Mouse (Mus musculus) limb, embryonic 12.5 days (tissue): ENCODE measurements around the gene Neurl4. TPM values are rescaled to one million over a fixed set of nuclear protein-coding genes. Genes with fewer than 3 reads are reported as not detected.
"Not testable (repeated sequence)": the region's sequence is repeated elsewhere in the genome, so short reads cannot be mapped to it uniquely, and the experiment has no call there.

Source experiments
- ATAC-seq: fragments of 200-750 bp; cut with Nextera tagmentation; 2 replicates; pipeline ENCODE4 v1.8.0; 2017; ENCODE audit warnings: low read depth, moderate TSS enrichment; ENCODE audit not compliant: insufficient number of reproducible peaks, insufficient read depth, low FRiP score, low TSS enrichment
- H3K27ac ChIP-seq: fragments of 300-500 bp; sonication (generic); 2 replicates; pipeline ENCODE4 v1.5.1; 2016; ENCODE audit warnings: mild to moderate bottlenecking, moderate library complexity
- H3K27me3 ChIP-seq: fragments of 300-500 bp; sonication (generic); 2 replicates; pipeline ENCODE4 v1.6.1; 2016; ENCODE audit warnings: mild to moderate bottlenecking, moderate library complexity
- H3K36me3 ChIP-seq: fragments of 300-500 bp; sonication (generic); 2 replicates; pipeline ENCODE4 v1.6.1; 2016; ENCODE audit warnings: mild to moderate bottlenecking, moderate library complexity
- H3K4me1 ChIP-seq: fragments of 300-500 bp; sonication (generic); replicated peaks from 2 replicates; pipeline ENCODE4 v1.6.1; 2016
- H3K4me2 ChIP-seq: fragments of 300-500 bp; sonication (generic); 2 replicates; pipeline ENCODE4 v1.6.1; 2016; ENCODE audit warnings: mild to moderate bottlenecking, moderate library complexity
- H3K4me3 ChIP-seq: fragments of 300-500 bp; sonication (generic); replicated peaks from 2 replicates; pipeline ENCODE4 v1.5.1; 2016; ENCODE audit warnings: mild to moderate bottlenecking
- H3K9ac ChIP-seq: fragments of 300-500 bp; sonication (generic); replicated peaks from 2 replicates; pipeline ENCODE4 v1.6.1; 2016; ENCODE audit warnings: mild to moderate bottlenecking, moderate library complexity
- H3K9me3 ChIP-seq: fragments of 300-500 bp; sonication (generic); 2 replicates; pipeline ENCODE4 v1.6.1; 2016; ENCODE audit warnings: mild to moderate bottlenecking, moderate library complexity
- WGBS: fragments of 180-500 bp; shearing (Covaris S2); methylation state at CpG from one replicate; pipeline ENCODE4 v1.1.7; 2016; 5-methylcytosine and 5-hydroxymethylcytosine counted together
- polyA plus RNA-seq: library from polyadenylated mRNA; unstranded; fragments of >200 nt; fragmentation: Nextera tagmentation; extraction: Ambion mirVana; gene quantifications from 2 replicates; pipeline ENCODE4 v1.2.1, GENCODE M21; 2016

Gene Neurl4
- polyA plus RNA-seq, 1 experiment from 2014 or later: 12.7 TPM

- Histone ChIP-seq H3K9me3 (no peaks in the 10 kb centered on the region), H3K36me3 (peaks cover 22% of the 10 kb centered on the region), H3K4me3 (peak overlapping the region; percentile 98), H3K4me1 (peaks cover 23% of the 10 kb centered on the region), H3K27me3 (no peaks in the 10 kb centered on the region), H3K27ac (peak overlapping the region; percentile 98), H3K4me2 (peak overlapping the region; percentile 87), H3K9ac (peak overlapping the region; percentile 65)
- ATAC-seq: no peak
- 3% methylated on average over 12 of the region's 12 CpGs for WGBS
Observed at GRCm38 (mm10) chr11:69922012-69922756, 21.3 kb downstream of the Neurl4 start.

DNA sequence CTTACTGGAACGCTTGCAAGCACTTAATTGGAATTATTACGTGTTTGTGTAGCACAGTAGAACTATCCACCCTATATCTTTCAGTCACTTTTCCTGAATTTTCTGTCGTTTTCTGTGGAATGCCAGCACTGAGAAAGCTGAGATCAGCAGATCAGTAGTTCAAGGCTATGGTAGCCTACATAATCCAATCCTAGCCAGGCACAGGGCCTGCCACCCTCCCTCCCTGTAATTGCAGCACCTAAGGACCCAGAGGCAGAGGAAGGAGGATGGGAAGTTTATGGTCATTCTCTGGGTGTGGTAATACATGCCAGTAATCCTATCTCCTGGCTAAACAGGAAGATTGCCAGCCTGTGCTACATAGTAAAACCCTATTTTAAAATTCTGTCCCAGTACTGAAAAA, 21.9 kb downstream of the Neurl4 start:
- Histone ChIP-seq H3K4me1 (peaks cover 22% of the 10 kb centered on the region), H3K4me2 (peak overlapping the region; percentile 87), H3K4me3 (no peak overlapping the region), H3K27ac (0 out of 2 replicates have a peak overlapping the region, but pooled peaks have one; percentile 30), H3K36me3 (peaks cover 16% of the 10 kb centered on the region), H3K9ac (no peak overlapping the region; the same call in 1 of the 2 replicates), H3K27me3 (no peaks in the 10 kb centered on the region), H3K9me3 (no peaks in the 10 kb centered on the region)
- WGBS: 66% methylated on average over 3 of the region's 3 CpGs
- ATAC-seq: no peak

GRCm38 (mm10) chr11:69927501-69927900, 26.6 kb downstream of the Neurl4 start:
- ATAC-seq: no peak; the same call in 1 of the 2 replicates
- H3K9ac ChIP-seq: no peak overlapping the region
- H3K36me3 ChIP-seq: no peaks in the 10 kb centered on the region
- WGBS: 94% methylated on average over 2 of the region's 2 CpGs
- H3K27ac ChIP-seq: no peak overlapping the region
- H3K4me2 ChIP-seq: no peak overlapping the region
- no peaks in the 10 kb centered on the region for H3K9me3 ChIP-seq
- H3K27me3 ChIP-seq: no peaks in the 10 kb centered on the region
- H3K4me3 ChIP-seq: no peak overlapping the region
- H3K4me1 ChIP-seq: peaks cover 5% of the 10 kb centered on the region; the same call in 1 of the 2 replicates

- Histone ChIP-seq H3K4me1 (no peaks in the 10 kb centered on the region), H3K9ac (no peak overlapping the region), H3K4me3 (no peak overlapping the region), H3K4me2 (no peak overlapping the region), H3K27ac (no peak overlapping the region), H3K27me3 (no peaks in the 10 kb centered on the region), H3K9me3 (no peaks in the 10 kb centered on the region), H3K36me3 (no peaks in the 10 kb centered on the region)
- 79% methylated on average over 4 of the region's 4 CpGs for WGBS
- no peak for ATAC-seq
Observed at GRCm38 (mm10) chr11:69929712-69930111, 28.8 kb downstream of the Neurl4 start.

DNA sequence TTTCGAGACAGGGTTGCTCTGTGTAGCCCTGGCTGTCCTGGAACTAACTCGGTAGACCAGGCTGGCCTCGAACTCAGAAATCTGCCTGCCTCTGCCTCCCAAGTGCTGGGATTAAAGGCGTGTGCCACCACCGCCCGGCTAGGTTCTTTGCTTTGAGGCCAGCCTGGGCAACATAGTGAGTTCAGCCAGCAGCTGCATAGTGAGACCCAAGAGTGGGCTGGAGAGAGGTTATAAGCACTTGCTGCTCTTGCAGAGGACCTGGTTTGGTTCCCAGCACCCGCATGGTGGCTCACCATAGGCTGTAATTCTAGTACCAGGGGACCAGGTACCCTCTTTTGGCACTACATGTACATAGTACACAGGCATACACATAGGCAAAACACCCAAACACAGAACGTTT, 29.3 kb downstream of the Neurl4 start:
- not testable (repeated sequence) for H3K27ac ChIP-seq, H3K27me3 ChIP-seq, H3K36me3 ChIP-seq, H3K9ac ChIP-seq, ATAC-seq, H3K4me2 ChIP-seq, H3K4me3 ChIP-seq, H3K4me1 ChIP-seq, H3K9me3 ChIP-seq
- WGBS: 84% methylated on average over 8 of the region's 8 CpGs

DNA sequence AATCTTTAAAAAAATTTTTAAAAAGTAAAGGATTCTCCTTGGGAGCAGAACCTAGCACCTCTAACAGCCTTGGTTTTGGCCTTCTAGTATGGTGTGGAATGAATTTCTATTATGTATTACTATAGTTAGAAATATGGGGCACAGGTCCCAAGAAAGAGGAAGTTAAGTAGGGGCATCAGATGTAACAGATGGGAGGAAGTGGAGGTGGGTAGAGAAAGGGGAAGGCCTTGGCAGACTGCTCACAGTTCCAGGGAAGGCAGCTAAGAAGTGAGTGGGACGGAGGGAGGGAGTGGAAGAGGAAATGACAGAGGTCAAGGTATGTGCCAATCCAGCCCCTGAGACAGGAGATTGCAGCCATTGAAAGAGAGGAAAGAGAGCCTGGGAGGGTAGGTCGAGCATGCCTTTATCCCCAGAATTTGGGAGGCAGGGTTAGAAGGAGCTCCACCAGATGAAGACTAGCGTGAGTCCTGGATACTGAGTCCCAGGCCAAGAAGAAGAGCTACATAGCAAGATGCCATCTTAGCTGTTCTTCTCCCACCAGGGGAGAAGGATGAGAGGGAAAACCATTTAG, 30.2 kb downstream of the Neurl4 start:
- Histone ChIP-seq H3K4me3 (no peak overlapping the region), H3K4me2 (no peak overlapping the region), H3K9ac (no peak overlapping the region), H3K27ac (no peak overlapping the region), H3K36me3 (no peaks in the 10 kb centered on the region), H3K4me1 (peaks cover 8% of the 10 kb centered on the region), H3K9me3 (no peaks in the 10 kb centered on the region), H3K27me3 (peaks cover 5% of the 10 kb centered on the region; the same call in 1 of the 2 replicates)
- no peak for ATAC-seq
- 72% methylated on average over 3 of the region's 3 CpGs for WGBS

DNA sequence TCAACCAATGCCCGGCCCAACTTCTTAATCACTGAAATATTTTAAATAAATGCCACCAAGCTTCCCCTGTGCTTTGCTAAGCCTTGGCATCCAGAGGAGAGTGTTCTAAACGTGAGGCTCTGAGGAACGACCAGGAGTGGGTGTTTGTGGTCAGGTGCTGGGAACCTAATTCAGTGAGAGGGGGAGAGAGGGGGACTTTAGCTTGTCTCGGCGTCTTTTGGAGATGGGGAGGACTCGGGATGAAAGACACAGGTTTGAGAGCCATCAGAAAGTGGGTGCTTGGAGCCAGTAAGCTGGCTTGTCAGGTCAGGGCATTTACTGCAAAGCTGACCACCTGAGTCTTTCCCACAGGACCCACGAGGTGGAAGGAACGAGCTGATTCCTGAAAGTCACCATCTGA, 30.9 kb downstream of the Neurl4 start:
- H3K4me2 ChIP-seq: no peak overlapping the region
- no peaks in the 10 kb centered on the region for H3K36me3 ChIP-seq
- no peak for ATAC-seq
- no peaks in the 10 kb centered on the region for H3K9me3 ChIP-seq
- 66% methylated on average over 8 of the region's 8 CpGs for WGBS
- H3K27me3 ChIP-seq: peaks cover 12% of the 10 kb centered on the region
- peaks cover 15% of the 10 kb centered on the region for H3K4me1 ChIP-seq
- no peak overlapping the region for H3K27ac ChIP-seq
- H3K4me3 ChIP-seq: no peak overlapping the region
- no peak overlapping the region for H3K9ac ChIP-seq

- ATAC-seq: no peak
- peaks cover 20% of the 10 kb centered on the region for H3K4me1 ChIP-seq
- peaks cover 17% of the 10 kb centered on the region for H3K27me3 ChIP-seq
- 33% methylated on average over 3 of the region's 3 CpGs for WGBS
- H3K9me3 ChIP-seq: no peaks in the 10 kb centered on the region
- no peak overlapping the region for H3K4me2 ChIP-seq
- H3K9ac ChIP-seq: no peak overlapping the region
- no peaks in the 10 kb centered on the region for H3K36me3 ChIP-seq
- no peak overlapping the region for H3K4me3 ChIP-seq
- H3K27ac ChIP-seq: no peak overlapping the region
Observed at GRCm38 (mm10) chr11:69932254-69932653, 31.4 kb downstream of the Neurl4 start.

DNA sequence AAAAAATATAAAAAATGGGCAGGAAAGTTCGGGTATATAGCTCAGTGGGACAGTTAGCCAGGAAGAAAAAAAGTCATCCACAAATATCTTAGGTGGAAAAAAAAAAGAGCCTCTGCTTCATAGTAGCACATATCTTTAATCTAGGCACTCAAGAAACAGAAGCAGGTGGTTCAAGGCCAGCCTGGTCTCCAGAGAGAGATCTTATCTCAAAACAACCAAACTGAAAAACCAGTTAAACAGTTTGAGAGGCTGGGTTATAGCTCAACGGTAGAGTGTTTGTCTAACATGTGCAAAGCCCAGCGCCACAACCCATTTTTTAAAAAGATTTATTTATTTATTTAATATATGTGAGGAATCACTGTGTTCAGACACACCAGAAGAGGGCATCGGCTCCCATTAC, 32.2 kb downstream of the Neurl4 start:
- WGBS: 81% methylated on average over 4 of the region's 4 CpGs
- no peak overlapping the region for H3K4me3 ChIP-seq
- no peak for ATAC-seq
- H3K4me2 ChIP-seq: no peak overlapping the region
- H3K9ac ChIP-seq: no peak overlapping the region
- no peak overlapping the region for H3K27ac ChIP-seq
- peaks cover 26% of the 10 kb centered on the region for H3K4me1 ChIP-seq
- no peaks in the 10 kb centered on the region for H3K36me3 ChIP-seq
- H3K27me3 ChIP-seq: peaks cover 18% of the 10 kb centered on the region
- no peaks in the 10 kb centered on the region for H3K9me3 ChIP-seq

GRCm38 (mm10) chr11:69934169-69934568, 33.3 kb downstream of the Neurl4 start:
- H3K27me3 ChIP-seq: peaks cover 18% of the 10 kb centered on the region
- no peak overlapping the region for H3K27ac ChIP-seq
- WGBS: 1% methylated on average over 18 of the region's 18 CpGs
- H3K36me3 ChIP-seq: no peaks in the 10 kb centered on the region
- no peaks in the 10 kb centered on the region for H3K9me3 ChIP-seq
- H3K9ac ChIP-seq: no peak overlapping the region
- ATAC-seq: no peak
- H3K4me3 ChIP-seq: peak overlapping the region; percentile 19
- peak overlapping the region; percentile 48 for H3K4me2 ChIP-seq
- H3K4me1 ChIP-seq: peaks cover 36% of the 10 kb centered on the region

GRCm38 (mm10) chr11:69934681-69935080, 33.8 kb downstream of the Neurl4 start:
- no peak overlapping the region for H3K27ac ChIP-seq
- H3K4me1 ChIP-seq: peaks cover 36% of the 10 kb centered on the region
- peak overlapping the region; percentile 19 for H3K4me3 ChIP-seq
- 21% methylated on average over 6 of the region's 6 CpGs for WGBS
- no peaks in the 10 kb centered on the region for H3K36me3 ChIP-seq
- H3K4me2 ChIP-seq: peak overlapping the region; percentile 100
- H3K9ac ChIP-seq: no peak overlapping the region
- ATAC-seq: no peak
- H3K27me3 ChIP-seq: peaks cover 18% of the 10 kb centered on the region
- no peaks in the 10 kb centered on the region for H3K9me3 ChIP-seq
